Mouse (Mus musculus) liver, embryonic 16.5 days (tissue): ENCODE measurements around the gene Car4. TPM values are rescaled to one million over a fixed set of nuclear protein-coding genes. Genes with fewer than 3 reads are reported as not detected.

Experiments
- ATAC-seq: fragments of 200-750 bp; cut with Nextera tagmentation; 2 replicates; pipeline ENCODE4 v1.8.0; 2017; ENCODE audit warnings: low read depth, mild to moderate bottlenecking, moderate number of reproducible peaks, moderate library complexity
- H3K27ac ChIP-seq: fragments of 300-500 bp; sonication (generic); 2 replicates; pipeline ENCODE4 v1.5.1; 2014; ENCODE audit warnings: mild to moderate bottlenecking, low read length
- H3K27me3 ChIP-seq: fragments of 300-500 bp; sonication (generic); 2 replicates; pipeline ENCODE4 v1.6.1; 2014; ENCODE audit warnings: low read depth, low read length, mixed read lengths; ENCODE audit not compliant: control insufficient read depth, insufficient read depth
- H3K36me3 ChIP-seq: fragments of 300-500 bp; sonication (generic); 2 replicates; pipeline ENCODE4 v1.6.1; 2014; ENCODE audit warnings: mild to moderate bottlenecking; ENCODE audit not compliant: control insufficient read depth, insufficient read depth
- H3K4me1 ChIP-seq: fragments of 300-500 bp; sonication (generic); 2 replicates; pipeline ENCODE4 v1.6.1; 2014; ENCODE audit warnings: low read depth, low read length, mixed read lengths; ENCODE audit not compliant: control insufficient read depth
- H3K4me2 ChIP-seq: fragments of 300-500 bp; sonication (generic); 2 replicates; pipeline ENCODE4 v1.6.1; 2014; ENCODE audit warnings: low read depth, low read length, mixed read lengths
- H3K4me3 ChIP-seq: fragments of 300-500 bp; sonication (generic); 2 replicates; pipeline ENCODE4 v1.5.1; 2014; ENCODE audit warnings: low read depth, mild to moderate bottlenecking, low read length
- H3K9ac ChIP-seq: fragments of 300-500 bp; sonication (generic); 2 replicates; pipeline ENCODE4 v1.6.1; 2014; ENCODE audit warnings: low read depth, low read length
- H3K9me3 ChIP-seq: fragments of 300-500 bp; sonication (generic); replicated peaks from 2 replicates; pipeline ENCODE4 v1.6.1; 2016; ENCODE audit warnings: low read length; ENCODE audit not compliant: control insufficient read depth
- WGBS: fragments of 180-500 bp; shearing (Covaris S2); extraction: QIAGEN DNeasy Blood & Tissue Kit; methylation state at CpG from one replicate; pipeline ENCODE4 v1.1.7; 2014; ENCODE audit not compliant: insufficient replicate concordance; 5-methylcytosine and 5-hydroxymethylcytosine counted together
- polyA plus RNA-seq: library from polyadenylated mRNA; unstranded; fragments of >200 nt; fragmentation: Nextera tagmentation; extraction: Ambion mirVana; gene quantifications from 2 replicates; pipeline ENCODE4 v1.2.1, GENCODE M21; 2015

Car4 gene
- polyA plus RNA-seq, 1 experiment from 2014 or later, result not detected

DNA sequence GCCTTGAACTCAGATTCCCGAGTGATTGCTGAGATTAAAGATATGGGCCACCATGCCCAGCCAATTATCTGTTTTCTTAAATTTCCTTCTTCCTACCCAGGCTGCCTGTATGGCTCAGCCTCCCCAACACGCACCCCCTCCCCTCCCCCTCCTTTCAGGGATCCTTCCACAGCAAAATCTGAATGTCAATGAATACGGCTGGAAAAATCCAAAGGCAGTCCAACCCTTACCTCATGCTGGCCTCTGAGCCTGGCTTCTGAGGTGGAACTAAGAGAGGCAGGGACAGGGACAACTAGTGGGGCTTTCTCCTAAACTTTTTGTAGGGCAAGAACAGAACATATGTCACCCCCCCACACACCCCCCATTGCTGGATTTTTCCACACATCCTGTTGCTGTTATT lies 9.5 kb upstream of the Car4 start:
- 47% methylated on average over 3 of the region's 3 CpGs for WGBS
- no peak overlapping the region for H3K4me3 ChIP-seq
- H3K27ac ChIP-seq, result no peak overlapping the region
- H3K36me3 ChIP-seq, result no peaks in the 10 kb centered on the region
- no peak overlapping the region for H3K4me2 ChIP-seq
- ATAC-seq, result no peak
- peaks cover 15% of the 10 kb centered on the region for H3K27me3 ChIP-seq
- H3K9me3 ChIP-seq, result no peaks in the 10 kb centered on the region
- no peak overlapping the region for H3K9ac ChIP-seq
- H3K4me1 ChIP-seq, result no peaks in the 10 kb centered on the region; the same call in none of the 2 replicates

DNA sequence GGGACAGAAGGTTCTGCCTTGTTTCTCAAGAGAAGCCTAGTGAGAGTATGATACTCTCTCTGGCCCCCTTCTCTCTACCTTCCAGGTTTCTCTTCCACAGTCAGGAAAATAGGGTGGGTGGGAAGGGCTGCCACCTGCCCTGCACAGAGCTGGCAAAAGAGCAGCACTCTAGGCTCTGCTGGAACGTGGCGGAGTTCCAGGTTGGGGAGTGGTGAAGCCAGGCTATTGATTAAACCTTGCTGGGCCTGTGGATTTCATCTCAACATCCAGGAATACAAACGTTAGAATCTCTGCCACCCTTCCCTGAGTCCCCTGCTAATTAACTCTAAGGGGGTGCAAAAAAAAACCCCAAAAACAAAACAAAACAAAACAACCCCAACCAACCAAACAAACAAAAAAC lies 9.1 kb upstream of the Car4 start:
- no peak for ATAC-seq
- Histone ChIP-seq H3K36me3 (no peaks in the 10 kb centered on the region), H3K27ac (no peak overlapping the region), H3K4me3 (no peak overlapping the region), H3K9me3 (no peaks in the 10 kb centered on the region), H3K4me2 (no peak overlapping the region), H3K9ac (no peak overlapping the region), H3K4me1 (no peaks in the 10 kb centered on the region; the same call in none of the 2 replicates), H3K27me3 (peaks cover 15% of the 10 kb centered on the region)
- 24% methylated on average over 3 of the region's 3 CpGs for WGBS

DNA sequence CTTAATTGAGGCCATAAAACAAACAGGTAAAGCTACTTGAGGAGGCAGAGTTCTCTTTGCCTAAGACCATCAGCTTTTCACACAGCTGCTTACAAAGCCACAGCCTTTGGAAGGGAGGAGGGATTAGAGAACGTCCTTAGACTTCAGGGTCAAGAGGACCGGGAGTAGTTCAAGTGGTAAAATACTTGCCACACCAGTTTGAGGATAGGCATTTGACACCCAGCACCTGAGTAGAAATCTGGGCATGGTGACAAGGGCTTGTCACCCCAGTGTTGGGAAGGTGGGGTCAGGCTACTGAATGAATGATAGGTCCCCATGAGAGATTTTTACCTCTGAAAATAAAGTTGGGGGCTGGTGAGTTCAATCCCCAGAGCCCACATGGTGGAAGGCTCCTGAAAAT lies 5.0 kb upstream of the Car4 start:
- H3K4me3 ChIP-seq, result no peak overlapping the region

DNA sequence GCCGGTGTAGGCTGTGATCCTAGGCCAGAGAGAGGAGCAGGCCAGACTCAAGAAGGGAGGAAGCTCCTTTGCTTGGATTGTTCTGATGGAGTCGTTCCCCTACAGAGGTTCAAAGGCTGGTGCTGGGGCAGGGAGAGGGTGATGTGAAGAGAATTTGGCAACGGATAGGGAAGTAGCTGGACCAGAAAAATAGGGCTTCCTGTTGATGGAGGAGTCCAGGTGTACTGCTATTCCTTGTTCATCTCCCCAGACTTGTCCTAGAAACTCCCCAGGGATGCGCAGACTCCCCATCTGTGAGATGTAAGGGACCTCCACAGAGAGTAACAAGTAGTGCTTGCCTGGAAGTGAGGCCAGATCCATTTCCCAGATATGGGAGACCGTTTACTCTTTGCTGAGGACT lies 1.2 kb upstream of the Car4 start:
- Histone ChIP-seq H3K27me3 (peaks cover 45% of the 10 kb centered on the region), H3K9me3 (no peaks in the 10 kb centered on the region), H3K27ac (no peak overlapping the region), H3K36me3 (no peaks in the 10 kb centered on the region), H3K9ac (no peak overlapping the region), H3K4me2 (no peak overlapping the region), H3K4me1 (no peaks in the 10 kb centered on the region; the same call in 1 of the 2 replicates), H3K4me3 (no peak overlapping the region)
- 17% methylated on average over 5 of the region's 5 CpGs for WGBS
- ATAC-seq, result no peak

More for the DNA sequence above, 5.0 kb upstream of the Car4 start:
- 38% methylated on average over 2 of the region's 2 CpGs for WGBS
- Histone ChIP-seq H3K4me2 (no peak overlapping the region), H3K27me3 (peaks cover 20% of the 10 kb centered on the region), H3K4me1 (no peaks in the 10 kb centered on the region; the same call in 1 of the 2 replicates), H3K9ac (no peak overlapping the region), H3K27ac (no peak overlapping the region), H3K36me3 (no peaks in the 10 kb centered on the region), H3K9me3 (no peaks in the 10 kb centered on the region)
- no peak for ATAC-seq

DNA sequence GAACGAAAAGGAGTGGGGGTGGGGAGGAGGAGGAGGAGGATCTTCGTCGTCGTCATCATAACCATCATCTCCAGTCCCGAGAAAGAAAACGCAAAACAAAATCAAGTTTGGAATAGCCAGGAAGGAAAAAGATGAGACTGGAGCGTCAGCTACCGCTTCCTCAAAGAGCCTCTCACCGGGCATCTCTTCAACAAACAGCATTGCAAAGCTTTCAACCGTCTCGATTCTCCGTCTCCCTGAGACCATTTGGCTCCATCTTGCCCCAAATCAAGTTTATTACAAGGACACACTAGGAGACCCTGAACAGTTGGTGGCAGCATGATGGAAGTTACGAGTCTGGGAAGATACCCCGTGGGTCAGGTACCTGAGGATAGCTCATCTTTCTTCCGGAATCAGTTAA lies 415 bp upstream of the Car4 start:
- no peak for ATAC-seq
- Histone ChIP-seq H3K4me3 (no peak overlapping the region), H3K9ac (no peak overlapping the region), H3K27ac (no peak overlapping the region), H3K4me2 (no peak overlapping the region), H3K4me1 (no peaks in the 10 kb centered on the region; the same call in 1 of the 2 replicates), H3K36me3 (no peaks in the 10 kb centered on the region), H3K9me3 (no peaks in the 10 kb centered on the region), H3K27me3 (peaks cover 45% of the 10 kb centered on the region)
- WGBS, result 5% methylated on average over 15 of the region's 15 CpGs

DNA sequence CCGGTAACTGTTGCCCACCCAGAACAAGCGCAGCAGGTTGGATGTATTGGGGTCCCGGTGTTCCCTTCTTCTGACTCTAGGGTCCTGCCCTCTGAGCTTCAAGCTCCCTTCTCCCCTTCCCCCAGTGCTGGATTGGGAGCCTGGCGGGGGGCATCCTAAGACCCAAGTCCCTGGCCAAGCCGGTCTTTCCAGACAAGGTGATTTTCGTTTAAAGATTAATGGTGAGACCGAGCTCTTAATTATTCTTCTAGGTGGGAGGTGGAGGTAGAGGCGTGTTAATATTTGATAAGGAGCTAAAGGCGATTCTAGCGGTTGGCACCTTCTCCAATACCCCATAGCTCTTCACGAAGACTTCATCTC lies 665 bp downstream of the Car4 start:
- H3K36me3 ChIP-seq, result no peaks in the 10 kb centered on the region
- H3K4me2 ChIP-seq, result no peak overlapping the region
- 3% methylated on average over 11 of the region's 11 CpGs for WGBS
- no peaks in the 10 kb centered on the region; the same call in 1 of the 2 replicates for H3K4me1 ChIP-seq
- H3K27me3 ChIP-seq, result peaks cover 45% of the 10 kb centered on the region
- no peaks in the 10 kb centered on the region for H3K9me3 ChIP-seq
- H3K9ac ChIP-seq, result no peak overlapping the region
- ATAC-seq, result no peak
- no peak overlapping the region for H3K27ac ChIP-seq
- H3K4me3 ChIP-seq, result no peak overlapping the region

DNA sequence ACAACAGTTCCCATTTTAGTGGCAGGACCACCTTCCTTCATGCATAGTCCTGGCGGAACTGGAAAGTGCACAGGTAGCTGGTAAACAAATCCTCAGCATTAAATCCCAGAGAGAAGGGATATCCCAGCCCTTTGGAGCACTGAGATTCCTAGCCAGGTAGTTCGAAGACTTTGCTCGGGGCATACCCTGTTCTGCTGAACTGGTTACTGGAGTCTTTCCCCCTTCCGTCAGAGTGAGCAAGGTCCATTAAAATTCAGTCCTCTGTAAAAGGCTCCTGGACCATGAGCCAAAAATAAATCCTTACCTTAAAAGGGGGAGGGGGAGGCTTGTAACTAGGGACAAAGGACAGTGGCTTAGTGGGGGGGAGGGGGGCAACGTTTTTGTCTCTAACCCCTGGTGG lies 1.6 kb downstream of the Car4 start:
- Histone ChIP-seq H3K9ac (no peak overlapping the region), H3K36me3 (no peaks in the 10 kb centered on the region), H3K27ac (no peak overlapping the region), H3K27me3 (peaks cover 45% of the 10 kb centered on the region), H3K4me3 (no peak overlapping the region), H3K4me2 (no peak overlapping the region), H3K4me1 (no peaks in the 10 kb centered on the region; the same call in 1 of the 2 replicates), H3K9me3 (no peaks in the 10 kb centered on the region)
- WGBS, result 32% methylated on average over 5 of the region's 5 CpGs
- no peak for ATAC-seq

DNA sequence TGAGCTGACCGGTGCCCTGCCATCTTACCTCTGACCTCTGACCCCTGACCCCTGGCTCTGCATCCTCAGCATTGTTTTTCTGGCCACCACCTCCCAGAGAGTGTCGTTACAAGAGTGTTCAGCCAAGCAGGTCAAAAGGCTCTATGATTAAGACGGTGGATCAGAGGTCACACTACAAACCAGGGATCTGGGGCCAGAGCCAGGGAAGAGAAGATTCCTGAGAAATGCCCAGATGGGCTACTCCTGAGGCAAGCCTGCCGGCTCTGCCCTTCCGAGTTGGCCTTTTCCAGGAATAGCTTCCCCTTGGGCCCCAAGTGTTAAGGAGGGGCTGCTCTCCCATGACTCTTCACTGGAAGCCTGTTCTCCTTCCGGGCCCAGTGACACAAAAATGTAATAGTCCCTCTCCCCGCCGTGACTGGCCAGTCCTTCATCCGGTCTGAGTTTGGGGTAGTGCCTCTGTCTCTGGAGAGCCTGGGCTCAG lies 2.2 kb downstream of the Car4 start:
- H3K27me3 ChIP-seq, result peaks cover 45% of the 10 kb centered on the region

DNA sequence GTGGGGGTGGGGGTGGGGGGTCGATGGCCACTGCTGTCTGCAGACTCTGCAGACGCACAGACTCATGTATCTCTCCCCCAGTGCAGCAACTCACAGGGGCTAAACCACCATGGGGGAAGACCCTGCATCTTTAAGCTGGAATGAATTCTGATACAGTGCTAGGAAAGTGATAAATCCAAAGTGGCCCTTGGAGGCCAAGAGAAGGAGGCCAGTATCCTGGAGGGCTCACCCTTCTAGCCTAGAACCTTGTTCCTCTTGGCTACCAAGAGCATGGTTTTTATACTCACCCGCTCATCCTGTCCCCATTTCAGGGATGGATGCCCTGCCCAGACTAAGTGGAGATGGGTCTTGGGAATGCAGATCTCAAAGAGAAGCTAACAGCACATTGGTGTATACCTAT lies 2.7 kb downstream of the Car4 start:
- no peak for ATAC-seq
- Histone ChIP-seq H3K36me3 (no peaks in the 10 kb centered on the region), H3K4me2 (no peak overlapping the region), H3K4me3 (no peak overlapping the region), H3K27me3 (peaks cover 44% of the 10 kb centered on the region), H3K4me1 (no peaks in the 10 kb centered on the region; the same call in 1 of the 2 replicates), H3K27ac (no peak overlapping the region), H3K9me3 (no peaks in the 10 kb centered on the region), H3K9ac (no peak overlapping the region)
- 29% methylated on average over 3 of the region's 3 CpGs for WGBS

More for the DNA sequence above, 2.2 kb downstream of the Car4 start:
- WGBS, result 7% methylated on average over 9 of the region's 9 CpGs
- Histone ChIP-seq H3K9ac (no peak overlapping the region), H3K9me3 (no peaks in the 10 kb centered on the region), H3K4me3 (no peak overlapping the region), H3K36me3 (no peaks in the 10 kb centered on the region), H3K27ac (no peak overlapping the region), H3K4me2 (no peak overlapping the region), H3K4me1 (no peaks in the 10 kb centered on the region; the same call in 1 of the 2 replicates)
- no peak for ATAC-seq
